ENCODE assay signal across 20 mouse cellular contexts in genomic region chr2:110896477-110897270, GRCm38 (mm10). TPM values are rescaled to one million over a fixed set of nuclear protein-coding genes. Genes with fewer than 3 reads are reported as not detected.
DNase-seq lines count a peak whose midpoint lies in the region; ATAC-seq and TF ChIP-seq lines count a peak whose summit lies in the region.
"Had no signal": no experiment of that assay in that cellular context is flagged by ENCODE, and none has a peak within 500 bp of the region (broad histone marks: within the 10 kb centered on the region; RNA-seq: fewer than 3 reads in every experiment).

No protein-coding gene starts in this region.

- H3K27ac ChIP-seq in layer of hippocampus, adult 2 months, result peak overlapping the region; percentile 60
- no peak overlapping the region for H3K27ac ChIP-seq in hindbrain, embryonic 14.5 days
- H3K27ac ChIP-seq: embryonic facial prominence, embryonic 12.5 days; forebrain, embryonic 13.5 days; heart, embryonic 10.5 days; hindbrain, embryonic 12.5 days; hindbrain, postnatal 0 days had no signal

- no peaks in the 10 kb centered on the region for H3K9me3 ChIP-seq in hindbrain, embryonic 14.5 days (ENCODE audit: control insufficient read depth, low read length)
- H3K9me3 ChIP-seq: embryonic facial prominence, embryonic 12.5 days; forebrain, embryonic 13.5 days; heart, embryonic 10.5 days; hindbrain, embryonic 12.5 days had no signal

- H3K4me1 ChIP-seq in hindbrain, embryonic 14.5 days (replicated peaks; ENCODE audit: control insufficient read depth, insufficient read depth, low read length), result no peaks in the 10 kb centered on the region
- H3K4me1 ChIP-seq: embryonic facial prominence, embryonic 12.5 days; forebrain, embryonic 13.5 days; heart, embryonic 10.5 days; hindbrain, embryonic 12.5 days had no signal

- 90% methylated on average over 2 of the region's 2 CpGs for WGBS in hindbrain, embryonic 14.5 days

- H3K4me3 ChIP-seq in layer of hippocampus, adult 2 months, result no peak overlapping the region
- no peak overlapping the region for H3K4me3 ChIP-seq in hindbrain, embryonic 14.5 days (replicated peaks; ENCODE audit: low read length)
- H3K4me3 ChIP-seq: embryonic facial prominence, embryonic 12.5 days; forebrain, embryonic 13.5 days; heart, embryonic 10.5 days; hindbrain, embryonic 12.5 days had no signal

- no peak for TF ChIP-seq CTCF in layer of hippocampus, adult 2 months (conservative IDR thresholded peaks at IDR 0.05)

- H3K4me2 ChIP-seq in hindbrain, embryonic 14.5 days (replicated peaks), result no peak overlapping the region
- H3K4me2 ChIP-seq: embryonic facial prominence, embryonic 12.5 days; forebrain, embryonic 13.5 days; hindbrain, embryonic 12.5 days had no signal

- no peak overlapping the region for H3K9ac ChIP-seq in hindbrain, embryonic 14.5 days
- H3K9ac ChIP-seq: embryonic facial prominence, embryonic 12.5 days; forebrain, embryonic 13.5 days; hindbrain, embryonic 12.5 days had no signal

- no peak for DNase-seq in frontal cortex, postnatal 10 days (ENCODE audit: low spot score in 2 of 2)
- DNase-seq in layer of hippocampus, adult 2 months (ENCODE audit: low spot score in 2 of 2), result peak; percentile 51 to 55
- no peak for DNase-seq in layer of hippocampus, postnatal 10 days (ENCODE audit: low spot score in 2 of 2)
- DNase-seq in layer of hippocampus, adult 9-10 months (ENCODE audit: low spot score), result peak; percentile 37
- no peak for DNase-seq in hindbrain, embryonic 14.5 days (ENCODE audit: low spot score)
- DNase-seq: adrenal gland, postnatal 10 days; cerebellum, adult 11-12 months; cerebellum, adult 9-10 months; cerebellum, postnatal 25 days; heart, adult 18-20 months; heart, postnatal 10 days; heart, postnatal 4 days had no signal

- peak; percentile 81 for ATAC-seq in frontal cortex, adult (ENCODE audit: low TSS enrichment)
- ATAC-seq in hindbrain, embryonic 14.5 days (ENCODE audit: low FRiP score), result no peak
- no peak for ATAC-seq in erythroid progenitor cell, adult 5-6 weeks (replicated peaks; ENCODE audit: low FRiP score, poor library complexity, severe bottlenecking)
- ATAC-seq: forebrain, embryonic 13.5 days; hindbrain, postnatal 0 days had no signal

- no peaks in the 10 kb centered on the region for H3K36me3 ChIP-seq in hindbrain, embryonic 14.5 days (replicated peaks; ENCODE audit: control insufficient read depth, insufficient read depth)
- H3K36me3 ChIP-seq: embryonic facial prominence, embryonic 12.5 days; heart, embryonic 10.5 days; hindbrain, embryonic 12.5 days had no signal

- no peaks in the 10 kb centered on the region for H3K27me3 ChIP-seq in hindbrain, embryonic 14.5 days (ENCODE audit: control insufficient read depth, insufficient read depth, low read length)
- H3K27me3 ChIP-seq: embryonic facial prominence, embryonic 12.5 days; forebrain, embryonic 13.5 days; hindbrain, embryonic 12.5 days had no signal

RNA-seq across cellular contexts. Expression of gene Ano3, which starts 54.0 kb away (rescaled TPM):
- 10 to 100 TPM; 77.4 to 82.5 TPM for total RNA-seq in layer of hippocampus, adult 2 months (2021)
- total RNA-seq in layer of hippocampus, postnatal 10 days (2021), result 10 to 100 TPM; 15.2 to 16.3 TPM
- polyA plus RNA-seq in hindbrain, embryonic 14.5 days (2014; fragmentation: Nextera tagmentation; extraction: Ambion mirVana), result 0.79 and 1.4 TPM in 2 replicates
- not detected in 2 replicates for total RNA-seq in erythroid progenitor cell, adult 5-6 weeks (2015; ENCODE audit: low replicate concordance)
- not detected in 2 replicates for total RNA-seq in erythroid progenitor cell, adult 5-6 weeks (2017; ENCODE audit: low replicate concordance)
- total RNA-seq: MEL had no signal

Comparison
In these comparisons a context has a peak if more than half of its experiments do, and no peak if none do; other contexts are left out.
1. DNase-seq: peak in layer of hippocampus, adult 2 months (2 of 2) and layer of hippocampus, adult 9-10 months (single experiment); none in frontal cortex, postnatal 10 days (0 of 2), layer of hippocampus, postnatal 10 days (0 of 2) and hindbrain, embryonic 14.5 days (single experiment).
2. RNA of gene Ano3, which starts 54.0 kb away (total RNA-seq): 77.4 to 82.5 TPM in layer of hippocampus, adult 2 months and 15.2 to 16.3 TPM in layer of hippocampus, postnatal 10 days; not detected in erythroid progenitor cell, adult 5-6 weeks; every median in the first group is over 10 times any median in the second.